Mouse (Mus musculus) adrenal gland (tissue): ENCODE results near the gene Gm6904.
"Not testable (repeated sequence)": the region's sequence is repeated elsewhere in the genome, so short reads cannot be mapped to it uniquely, and the experiment has no call there.

ENCODE experiments used
- intact Hi-C: fragments of 180-260 bp; cut with DNase I; formaldehyde crosslinking; loops from one replicate; pipeline ENCODE4 v1.15.1; 2025
- long read RNA-seq, 2 experiments: library from polyadenylated mRNA; unstranded; transcript quantifications; one replicate each; pipeline ENCODE4 v2.0.0; 2020; ENCODE audit warnings: borderline replicate concordance in 1 of 2; ENCODE audit not compliant: insufficient replicate concordance in 1 of 2

Gene Gm6904
- long read RNA-seq, experiment 1, result 0 reads
- long read RNA-seq, experiment 2, result 0 reads

GRCm38 (mm10) chr14:59260056-59260455, at the start of gene Gm6904:
Gene Gm6904 (minus strand): TSS chr14:59260216.
- intact Hi-C loops, result no loop called here

DNA sequence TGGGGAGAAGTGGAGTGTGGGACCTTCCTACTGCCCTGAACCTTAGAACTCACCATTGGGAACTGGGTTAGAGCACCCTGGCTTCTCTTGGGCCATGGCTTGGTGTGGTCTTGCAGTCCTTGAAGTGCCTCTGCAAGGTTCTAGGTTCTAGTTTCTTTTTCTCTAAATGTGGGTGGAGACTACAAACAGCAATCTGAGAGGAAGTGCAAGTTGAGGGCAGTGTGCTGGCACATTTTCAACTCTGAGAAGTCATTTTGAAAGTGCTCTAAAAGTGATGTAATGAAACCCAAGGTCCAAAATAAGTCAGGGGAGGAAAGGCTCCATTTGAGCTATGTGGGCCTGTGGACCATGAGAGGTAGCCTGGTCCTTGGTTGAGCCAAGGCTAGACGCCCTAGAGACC, 37.4 kb upstream of the Gm6904 start, which contains the start of gene Phf11a:
Gene Phf11a (minus strand): TSS at position 132 of the 400 bp plus-strand sequence.
- intact Hi-C loops, result not testable (repeated sequence)

GRCm38 (mm10) chr14:59291769-59292168, 31.8 kb upstream of the Gm6904 start:
- intact Hi-C loops, result not testable (repeated sequence)

DNA sequence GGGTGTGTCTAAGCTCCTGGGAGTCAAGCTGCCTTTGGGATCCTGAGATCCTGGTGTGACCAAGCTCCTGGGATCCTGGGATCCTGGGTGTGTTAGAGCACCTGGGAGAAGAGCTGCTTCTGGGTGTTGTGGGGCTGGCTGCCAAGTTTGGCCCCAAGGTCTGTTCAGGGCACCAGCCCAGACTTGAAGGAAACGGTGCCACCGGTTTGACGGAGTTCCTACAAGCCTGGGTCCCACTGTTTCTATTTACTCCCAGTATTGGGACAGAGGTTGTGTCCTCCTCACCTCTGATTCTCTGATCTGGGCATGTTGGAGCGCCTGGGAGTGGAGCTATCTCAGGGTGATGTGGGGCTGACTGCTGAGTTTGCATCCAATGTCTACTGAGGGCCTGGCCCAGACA, 14.9 kb upstream of the Gm6904 start:
- intact Hi-C loops, result not testable (repeated sequence)

DNA sequence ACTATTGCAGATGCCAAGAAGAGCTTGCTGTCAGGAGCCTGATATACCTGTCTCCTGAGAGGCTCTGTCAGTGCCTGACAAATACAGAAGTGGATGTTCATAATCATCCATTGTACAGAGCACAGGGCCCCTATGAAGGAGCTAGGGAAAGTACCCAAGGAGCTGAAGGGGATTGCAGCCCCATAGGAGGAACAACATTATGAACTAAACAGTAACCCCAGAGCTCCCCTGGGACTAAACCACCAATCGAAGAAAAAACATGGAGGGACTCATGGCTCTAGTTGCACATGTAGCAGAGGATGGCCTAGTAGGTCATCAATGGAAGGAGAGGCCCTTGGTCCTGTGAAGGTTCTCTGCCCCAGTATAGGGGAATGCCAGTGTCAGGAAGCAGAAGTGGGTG, 4.2 kb downstream of the Gm6904 start:
- intact Hi-C loops, result not testable (repeated sequence)

GRCm38 (mm10) chr14:59250350-59250749, 9.7 kb downstream of the Gm6904 start:
- intact Hi-C loops, result not testable (repeated sequence)

DNA sequence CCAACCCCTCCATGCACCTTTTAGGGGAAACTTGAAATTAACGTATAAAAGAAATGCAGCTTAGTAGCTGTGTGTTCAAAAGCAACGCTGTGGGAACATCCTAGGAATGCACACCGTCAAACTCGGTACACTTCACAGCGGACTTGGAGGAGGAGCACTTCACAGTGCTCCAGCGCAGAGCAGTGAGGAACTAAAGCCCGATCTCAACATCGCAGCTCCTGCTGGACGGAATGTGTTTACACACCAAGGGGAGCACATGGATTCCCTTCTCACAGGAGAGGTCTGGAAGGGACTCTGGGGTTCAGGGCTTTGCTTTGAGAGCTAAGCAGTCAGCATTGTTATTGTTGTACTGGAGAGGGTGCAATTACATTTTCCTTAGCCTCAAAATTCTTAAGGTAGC, 26.4 kb downstream of the Gm6904 start:
- intact Hi-C loops, result loop anchor here (5.0 kb wide), 1 partner anchor 81 kb away; no protein-coding TSS in a partner anchor

DNA sequence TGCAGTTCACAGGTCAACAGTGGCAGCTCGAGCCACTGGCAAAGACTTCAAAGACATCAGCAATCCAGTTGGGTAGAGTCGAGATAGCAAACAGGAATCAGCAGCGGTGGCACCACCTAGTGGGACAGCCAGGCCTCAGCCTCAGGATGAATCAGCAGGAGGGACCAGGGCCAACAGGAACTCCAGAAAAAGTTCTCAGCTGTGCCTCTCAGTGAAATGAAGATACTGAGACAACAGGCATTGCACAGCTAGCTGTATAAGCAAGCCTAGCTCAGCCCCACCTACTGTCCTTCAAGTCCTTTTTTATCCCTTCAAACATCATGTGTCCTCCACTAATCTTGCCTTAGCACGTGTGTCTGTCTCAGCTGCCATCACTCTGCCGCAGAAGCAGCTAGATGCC, 28.0 kb downstream of the Gm6904 start:
- intact Hi-C loops, result loop anchor here (5.0 kb wide), 1 partner anchor 80 kb away; no protein-coding TSS in a partner anchor

- intact Hi-C loops, result loop anchor here (5.0 kb wide), 1 partner anchor 78 kb away; no protein-coding TSS in a partner anchor
Measured at GRCm38 (mm10) chr14:59230331-59230966, 29.6 kb downstream of the Gm6904 start.

DNA sequence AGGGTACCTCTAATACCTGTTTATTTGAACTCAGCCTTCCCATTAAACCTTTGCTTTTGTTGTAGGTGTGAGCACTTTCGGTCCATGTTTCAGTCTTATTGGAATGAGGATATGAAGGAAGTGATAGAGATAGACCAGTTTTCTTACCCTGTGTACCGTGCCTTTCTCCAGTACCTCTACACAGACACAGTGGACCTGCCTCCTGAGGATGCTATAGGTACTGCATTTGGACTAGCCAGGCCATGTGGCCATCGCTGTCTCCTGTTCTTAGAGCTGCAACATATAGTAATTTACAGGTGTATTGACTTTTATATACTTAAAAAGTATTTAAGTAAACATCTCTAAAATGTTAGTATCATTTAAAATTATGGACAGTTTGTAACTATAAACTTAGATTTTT, 30.2 kb downstream of the Gm6904 start:
- intact Hi-C loops, result loop anchor here (5.0 kb wide), 1 partner anchor 78 kb away; no protein-coding TSS in a partner anchor

GRCm38 (mm10) chr14:59226240-59226639, 33.8 kb downstream of the Gm6904 start:
- intact Hi-C loops, result no loop called here

DNA sequence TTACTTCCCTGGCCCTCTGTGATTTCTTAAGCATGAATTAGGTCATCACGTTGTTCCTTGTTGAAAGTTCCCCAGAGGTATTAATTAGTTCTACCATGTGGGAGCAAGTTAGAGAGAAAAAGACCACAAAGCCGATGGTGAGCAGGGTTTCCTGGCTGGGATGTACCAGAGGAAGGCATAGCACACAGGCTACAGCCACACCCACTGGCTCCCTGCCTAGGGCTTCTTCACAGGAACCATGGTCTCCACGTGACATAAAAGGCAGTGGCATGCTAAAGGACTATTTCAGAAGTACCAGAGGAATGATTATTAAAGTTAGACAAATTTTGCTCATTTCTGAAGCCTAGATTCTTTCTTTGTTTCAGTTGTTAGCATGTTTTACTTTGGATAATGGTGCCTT, 40.8 kb downstream of the Gm6904 start:
- intact Hi-C loops, result no loop called here

- intact Hi-C loops, result no loop called here
Measured at GRCm38 (mm10) chr14:59209816-59210215, 50.2 kb downstream of the Gm6904 start.

- intact Hi-C loops, result no loop called here
Measured at GRCm38 (mm10) chr14:59209003-59209402, 51.0 kb downstream of the Gm6904 start.

GRCm38 (mm10) chr14:59205976-59206583, 53.9 kb downstream of the Gm6904 start:
- intact Hi-C loops, result no loop called here

GRCm38 (mm10) chr14:59205461-59205860, 54.6 kb downstream of the Gm6904 start:
- intact Hi-C loops, result no loop called here

GRCm38 (mm10) chr14:59201604-59202215, 58.3 kb downstream of the Gm6904 start:
- intact Hi-C loops, result no loop called here

- intact Hi-C loops, result no loop called here
Measured at GRCm38 (mm10) chr14:59200711-59201603, 59.1 kb downstream of the Gm6904 start, which contains the start of gene Rcbtb1. Gene Rcbtb1 (plus strand): TSS chr14:59201209.
